Mouse (Mus musculus) cortical plate, adult 2 months (tissue): ENCODE data around the gene Phf5a.

Experiments used
- CTCF ChIP-seq: fragments of 200-500 bp; IDR thresholded peaks from 2 replicates; pipeline ENCODE4 v1.5.1; 2011; ENCODE audit warnings: mild to moderate bottlenecking, control low read depth, low read length; ENCODE audit not compliant: insufficient read depth; ENCODE audit errors: extremely low read depth
- POLR2A ChIP-seq: fragments of 200-500 bp; IDR thresholded peaks from 2 replicates; pipeline ENCODE4 v1.6.1; 2011; ENCODE audit warnings: mild to moderate bottlenecking, low read length, control low read depth; ENCODE audit not compliant: insufficient read depth; ENCODE audit errors: extremely low read depth

GRCm38 (mm10) chr15:81845033-81845625 lies 26.6 kb downstream of the Phf5a start:
- no peak for TF ChIP-seq POLR2A
- TF ChIP-seq CTCF, result no peak
